Mouse (Mus musculus) megakaryocyte progenitor cell, adult 5-6 weeks (primary cell): ENCODE measurements around the gene Hsd17b6. TPM values are rescaled to one million over a fixed set of nuclear protein-coding genes. Genes with fewer than 3 reads are reported as not detected.

Source experiments
- ATAC-seq: replicated peaks from 2 replicates; pipeline ENCODE4 v1.8.0; 2016; ENCODE audit warnings: mild to moderate bottlenecking, moderate TSS enrichment, inconsistent platforms; ENCODE audit not compliant: poor library complexity
- total RNA-seq, 2 experiments: library from RNA; stranded (forward) in 1 of 2; stranded (reverse) in 1 of 2; fragments of 157-497, 149-512 nt in 1 of 2; fragments of 200-1000 nt in 1 of 2; gene quantifications; 2 replicates each; pipeline versions ENCODE4 v1.2.3 to v1.2.4; 2015 to 2017

Gene Hsd17b6
- total RNA-seq, 2 experiments from 2014 or later, result not detected

DNA sequence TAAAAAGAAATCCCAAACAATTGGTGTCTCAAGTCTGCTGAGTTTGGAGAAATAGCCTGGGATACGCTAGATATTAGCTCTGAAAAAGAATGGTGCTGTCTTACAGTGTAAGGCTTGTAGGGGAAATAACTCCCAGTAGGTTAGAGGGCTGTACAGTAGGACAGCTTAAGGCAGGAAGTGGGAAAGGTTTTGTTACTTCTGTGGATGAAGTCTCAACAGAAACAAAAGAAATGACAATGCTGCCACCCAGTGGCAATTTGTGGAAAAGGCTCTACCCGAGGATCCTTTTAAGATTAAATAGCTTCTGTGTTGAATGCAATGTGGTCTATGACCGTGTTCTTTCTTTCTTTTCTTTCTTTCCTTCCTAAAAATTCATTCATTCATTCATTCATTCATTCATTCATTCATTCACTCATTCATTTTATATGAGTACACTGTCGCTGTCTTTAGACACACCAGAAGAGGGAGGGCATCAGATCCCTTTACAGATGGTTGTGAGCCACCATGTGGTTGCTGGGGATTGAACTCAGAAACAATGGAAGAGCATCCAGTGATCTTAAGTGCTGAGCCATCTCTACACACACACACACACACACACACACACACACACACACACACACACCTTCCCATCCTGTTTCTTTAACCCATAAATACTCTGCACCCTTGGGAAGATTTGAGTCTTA, 937 bp upstream of the Hsd17b6 start:
- peak; percentile 98 for ATAC-seq

DNA sequence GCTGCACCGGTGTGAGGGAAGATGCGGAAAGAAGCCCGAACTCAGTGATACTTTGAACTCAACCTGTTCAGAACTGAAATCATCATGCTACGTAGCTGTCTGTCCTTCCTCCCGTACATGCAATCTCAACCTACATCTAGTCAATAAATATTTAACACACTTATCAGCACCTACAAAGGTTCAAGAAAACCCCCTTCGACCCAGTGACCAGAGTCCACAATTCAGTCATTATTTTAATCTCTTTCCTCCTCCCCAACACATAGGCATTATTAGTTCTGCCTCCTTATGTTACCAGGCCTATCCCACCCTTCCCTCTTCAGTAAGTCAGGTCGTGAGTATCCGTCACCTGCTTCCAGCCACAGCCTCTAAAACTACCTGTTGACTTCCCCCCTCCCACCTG, 1.9 kb downstream of the Hsd17b6 start:
- ATAC-seq, result no peak

DNA sequence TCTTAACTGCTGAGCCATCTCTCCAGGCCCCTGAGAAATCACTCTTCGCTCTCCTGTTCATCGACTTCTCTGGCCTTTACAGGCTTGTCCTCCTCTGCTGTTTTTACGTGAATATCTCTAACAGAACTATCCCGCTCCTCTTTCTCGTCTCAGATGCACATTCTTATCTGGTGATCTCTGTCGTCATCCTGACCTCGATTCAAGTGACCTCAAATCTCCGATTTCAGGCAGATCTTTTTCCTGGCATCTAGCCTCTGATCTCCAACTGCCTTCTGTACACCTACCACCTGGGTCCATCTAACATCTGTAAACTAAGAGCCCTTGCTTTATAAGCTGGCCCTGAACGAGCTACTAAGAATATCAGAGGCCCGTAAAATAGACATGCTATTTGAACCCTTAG, 2.5 kb downstream of the Hsd17b6 start:
- ATAC-seq, result no peak

DNA sequence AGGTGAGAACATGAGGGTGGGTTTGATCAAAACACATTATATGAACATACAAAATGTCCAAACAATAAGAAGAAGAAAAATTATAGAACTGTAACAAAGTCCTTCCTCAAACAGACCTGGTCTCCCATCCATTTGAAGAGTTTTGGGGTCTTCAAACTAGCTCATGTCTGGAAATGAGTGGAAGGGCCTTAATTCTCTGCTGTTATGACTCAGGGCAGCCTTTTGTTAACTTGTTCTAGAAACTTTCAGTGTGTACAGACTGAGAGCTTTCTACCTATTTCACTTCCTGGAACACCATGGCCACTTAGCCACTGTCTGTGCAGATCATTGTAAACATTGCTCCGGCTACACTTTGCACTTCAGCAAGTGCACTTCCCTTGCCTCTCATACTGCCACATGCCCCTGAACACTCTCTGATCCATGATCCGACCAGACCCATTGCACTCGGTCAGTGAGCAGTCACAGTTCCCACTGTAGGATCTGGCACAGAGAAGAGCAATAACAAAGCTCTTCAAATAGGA, 4.1 kb downstream of the Hsd17b6 start:
- ATAC-seq, result no peak

DNA sequence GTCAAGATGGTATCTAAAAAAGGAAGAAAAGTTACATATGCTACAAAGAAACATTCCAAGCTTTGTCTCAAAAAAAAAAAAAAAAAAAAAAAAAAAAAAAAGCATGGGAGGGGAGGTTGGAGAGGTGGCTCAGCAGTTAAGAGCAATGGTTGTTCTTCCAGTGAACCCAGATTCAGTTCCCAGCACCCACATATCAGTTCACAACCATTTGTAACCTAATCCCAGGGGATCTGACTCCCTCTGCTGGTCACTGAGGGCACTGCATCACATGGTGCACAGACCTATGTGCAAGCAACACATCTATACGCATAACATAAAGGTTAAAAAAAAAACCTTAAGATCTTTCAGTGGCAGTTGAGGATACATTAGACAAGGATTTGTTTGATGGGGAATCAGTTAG, 9.2 kb downstream of the Hsd17b6 start:
- ATAC-seq, result no peak

DNA sequence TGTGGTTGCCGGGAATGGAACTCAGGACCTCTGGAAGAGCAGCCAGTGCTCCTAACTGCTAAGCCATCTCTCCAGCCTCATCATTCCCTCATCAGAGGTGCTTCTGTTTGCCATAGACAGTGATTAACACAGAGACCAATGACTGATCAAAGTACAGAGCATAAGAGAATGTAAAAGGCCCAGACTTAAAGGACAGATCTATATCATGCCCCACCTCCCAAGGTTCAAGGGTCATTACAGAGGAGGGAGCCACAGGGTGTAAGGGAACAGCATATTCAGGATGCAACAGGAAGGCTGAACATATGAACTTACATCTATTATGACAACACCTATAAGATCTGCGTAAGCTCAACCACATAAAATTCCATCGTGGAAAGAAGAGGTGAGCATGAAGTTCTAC, 10.7 kb downstream of the Hsd17b6 start:
- ATAC-seq, result no peak

DNA sequence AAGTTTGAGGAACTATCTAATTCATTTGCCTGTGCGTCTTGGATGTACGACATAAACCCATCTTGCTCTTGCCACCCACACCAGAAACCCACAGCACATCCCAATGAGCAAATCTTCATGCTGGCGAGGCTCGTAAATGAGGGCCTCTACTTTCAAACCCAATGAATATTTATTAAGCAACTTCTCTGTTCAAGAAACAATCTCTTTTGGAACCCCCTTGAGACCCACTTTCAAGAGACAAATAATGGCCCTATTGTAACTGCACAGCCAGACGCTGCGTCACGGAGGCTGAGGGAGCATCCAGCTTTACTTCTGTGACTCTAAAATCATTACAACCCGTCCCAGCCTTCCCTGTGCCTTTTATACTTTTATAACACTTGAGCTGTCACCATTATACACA, 21.8 kb downstream of the Hsd17b6 start:
- no peak for ATAC-seq

DNA sequence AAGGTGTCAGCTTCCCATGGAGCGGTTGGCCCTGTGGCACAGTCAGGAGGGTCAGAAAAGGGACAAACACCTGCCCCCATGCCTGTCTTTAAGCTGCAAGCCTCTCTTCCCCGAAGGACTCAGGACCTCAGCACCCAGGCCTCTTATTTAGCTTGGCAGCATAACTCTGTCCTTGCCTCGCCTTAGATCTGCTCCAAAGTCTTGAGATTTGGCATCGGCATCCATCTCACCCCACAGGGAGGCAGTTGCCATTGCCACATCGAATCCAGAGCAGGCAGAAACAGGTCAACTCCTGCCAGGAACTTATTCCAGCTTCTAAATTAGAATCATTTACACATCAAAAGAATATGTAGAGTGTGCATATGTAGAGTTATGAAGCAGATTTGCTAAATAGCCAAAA, 22.8 kb downstream of the Hsd17b6 start:
- no peak for ATAC-seq

DNA sequence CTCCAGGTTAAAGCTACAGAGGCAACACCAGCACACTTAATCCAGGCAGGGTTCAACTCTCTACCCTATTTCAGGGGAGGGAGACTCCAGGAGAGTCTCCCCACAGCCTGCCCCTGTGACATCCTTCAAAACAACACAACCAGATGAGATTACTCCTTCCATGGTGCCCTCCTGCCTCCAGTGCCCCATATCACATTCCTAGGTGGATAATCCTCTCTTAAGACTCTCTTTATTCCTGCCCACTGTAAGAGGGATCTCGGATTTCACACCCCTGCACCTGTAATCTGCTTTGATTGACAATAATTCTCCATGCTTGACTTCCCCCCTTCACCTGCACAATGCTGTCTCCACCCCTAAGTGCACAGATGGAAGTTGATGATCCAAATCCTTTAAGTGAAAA, 31.9 kb downstream of the Hsd17b6 start:
- no peak for ATAC-seq

DNA sequence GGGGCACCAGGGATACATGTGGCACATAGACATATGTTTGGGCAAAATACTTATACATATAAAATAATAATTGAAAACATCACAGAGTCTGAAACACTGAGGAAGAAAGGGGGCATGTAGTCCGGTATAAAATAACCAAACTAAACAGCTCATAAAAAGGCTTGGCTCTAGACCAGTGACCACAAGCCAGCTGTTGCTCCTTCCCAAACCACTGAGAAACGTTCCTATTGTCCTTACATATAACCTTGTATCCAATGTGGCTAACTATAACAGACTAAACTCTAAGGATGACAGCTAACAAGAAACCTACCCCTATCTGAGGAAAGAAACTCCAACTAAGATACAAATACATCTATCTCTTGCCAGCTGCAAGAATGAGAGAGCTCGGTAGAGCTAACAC, 33.3 kb downstream of the Hsd17b6 start:
- ATAC-seq, result no peak

DNA sequence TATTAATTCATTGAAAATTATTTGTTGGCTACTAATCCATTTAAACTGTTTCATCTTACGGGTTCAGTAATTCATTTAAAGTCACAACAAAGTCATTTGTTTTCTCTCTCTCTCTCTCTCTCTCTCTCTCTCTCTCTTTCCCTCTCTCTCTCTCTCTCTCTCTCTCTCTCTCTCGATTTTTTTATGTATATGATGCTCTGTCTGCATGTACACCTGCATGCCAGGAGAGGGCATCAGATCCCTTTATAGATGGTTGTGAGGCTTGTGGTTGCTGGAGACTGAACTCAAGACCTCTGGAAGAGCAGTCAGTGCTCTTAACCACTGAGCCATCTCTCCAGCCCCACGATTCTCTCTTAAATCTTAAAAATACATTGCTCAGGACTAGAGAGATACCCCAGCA, 36.3 kb downstream of the Hsd17b6 start:
- no peak for ATAC-seq

DNA sequence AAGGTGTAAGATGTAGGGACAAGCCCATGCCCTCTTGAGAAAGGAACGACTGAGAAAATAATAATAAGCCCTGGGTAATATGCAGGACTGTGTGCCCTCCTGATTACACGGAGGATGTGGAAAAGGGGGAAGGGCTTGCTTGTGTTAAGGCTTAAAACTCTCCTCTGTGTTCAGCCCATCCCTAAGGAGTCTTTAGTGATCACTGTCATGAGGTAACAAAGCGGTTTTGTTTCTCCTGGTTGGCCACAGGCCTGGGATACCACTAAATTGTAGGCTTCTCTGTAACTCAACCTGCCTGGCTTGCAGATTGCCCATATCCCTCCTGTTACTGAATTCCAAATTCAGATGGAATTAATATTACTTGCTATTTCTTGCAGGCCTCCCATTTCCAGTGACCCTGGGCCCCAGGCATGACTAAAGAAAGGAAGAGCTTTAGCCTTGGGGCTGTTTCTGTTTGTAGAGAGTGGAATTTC, 37.0 kb downstream of the Hsd17b6 start:
- ATAC-seq, result no peak

DNA sequence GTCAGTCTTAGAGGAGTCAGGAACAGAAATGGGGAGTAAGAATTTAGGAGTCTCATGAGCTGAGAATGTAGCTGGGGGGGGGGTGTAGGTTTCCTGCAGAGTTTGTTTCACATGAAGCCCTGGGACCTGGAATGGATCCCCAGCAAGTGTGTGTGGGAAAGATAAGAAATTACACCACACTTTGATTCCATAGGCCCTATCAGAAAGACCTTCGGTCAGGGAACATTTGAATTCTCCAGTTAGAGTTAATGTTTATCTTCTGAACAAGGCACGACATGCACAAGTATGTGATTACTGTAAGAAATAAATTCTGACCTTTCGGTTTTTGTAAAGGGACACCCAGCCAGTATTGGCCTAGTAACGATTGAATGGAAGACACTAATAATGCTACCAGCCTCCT, 37.6 kb downstream of the Hsd17b6 start:
- peak; percentile 31; the same call in 1 of the 2 replicates for ATAC-seq

DNA sequence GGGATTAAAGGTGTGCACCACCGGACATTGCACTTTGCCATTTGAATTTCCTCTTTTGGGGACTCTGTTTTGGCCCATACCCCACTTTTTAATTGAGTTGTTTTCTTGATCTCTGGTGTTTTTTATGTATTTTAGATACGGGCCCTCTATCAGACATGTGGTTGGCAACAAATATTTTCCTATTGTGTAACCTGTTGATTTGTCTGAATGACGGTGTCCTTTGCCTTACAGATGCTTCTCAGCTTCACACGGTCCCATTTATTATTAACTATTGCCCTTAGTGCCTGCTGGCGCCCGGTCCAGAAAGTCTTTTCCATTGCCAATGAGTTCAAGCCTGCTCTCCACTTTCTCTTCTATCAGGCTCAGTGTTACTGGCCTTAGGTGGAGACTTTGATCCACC, 40.9 kb downstream of the Hsd17b6 start:
- no peak for ATAC-seq

DNA sequence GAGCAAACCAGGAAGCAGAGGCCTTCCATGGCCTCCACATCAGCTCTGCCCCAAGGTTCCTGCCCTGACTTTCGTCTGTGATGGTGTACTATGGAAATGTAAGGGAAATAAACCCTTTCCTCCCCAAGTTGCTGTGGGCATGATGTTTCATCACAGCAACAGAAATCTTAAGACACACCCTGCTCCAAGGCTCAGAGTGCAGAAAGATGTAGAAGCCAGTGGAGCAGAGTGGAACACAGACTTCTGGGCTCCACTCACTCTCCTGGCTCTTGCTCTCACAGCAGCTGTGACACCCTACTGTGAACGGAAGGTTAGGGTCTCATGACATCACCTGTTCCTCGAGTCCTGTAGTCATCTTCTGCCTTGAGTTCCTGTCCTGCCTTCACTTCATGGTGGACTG, 43.4 kb downstream of the Hsd17b6 start:
- ATAC-seq, result no peak

DNA sequence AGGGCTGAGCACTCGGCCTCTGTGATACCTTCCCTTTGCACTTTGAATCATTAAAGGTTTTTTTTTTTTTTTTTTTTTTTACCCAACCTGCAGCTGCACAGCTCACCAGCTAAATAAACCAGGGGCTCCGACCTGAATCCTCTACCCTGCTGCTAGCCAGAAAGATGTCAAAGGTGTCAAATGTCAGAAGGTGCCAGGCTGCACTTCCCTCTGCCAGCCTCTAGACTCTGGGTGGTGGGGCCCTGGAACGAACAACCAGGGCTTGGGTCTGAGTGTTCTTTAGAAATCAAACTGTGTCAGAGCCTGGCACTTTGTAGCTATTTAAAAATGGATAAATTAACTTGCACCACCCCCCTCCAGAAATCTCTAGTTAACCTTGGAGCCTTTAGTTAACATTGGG, 45.0 kb downstream of the Hsd17b6 start:
- no peak for ATAC-seq

DNA sequence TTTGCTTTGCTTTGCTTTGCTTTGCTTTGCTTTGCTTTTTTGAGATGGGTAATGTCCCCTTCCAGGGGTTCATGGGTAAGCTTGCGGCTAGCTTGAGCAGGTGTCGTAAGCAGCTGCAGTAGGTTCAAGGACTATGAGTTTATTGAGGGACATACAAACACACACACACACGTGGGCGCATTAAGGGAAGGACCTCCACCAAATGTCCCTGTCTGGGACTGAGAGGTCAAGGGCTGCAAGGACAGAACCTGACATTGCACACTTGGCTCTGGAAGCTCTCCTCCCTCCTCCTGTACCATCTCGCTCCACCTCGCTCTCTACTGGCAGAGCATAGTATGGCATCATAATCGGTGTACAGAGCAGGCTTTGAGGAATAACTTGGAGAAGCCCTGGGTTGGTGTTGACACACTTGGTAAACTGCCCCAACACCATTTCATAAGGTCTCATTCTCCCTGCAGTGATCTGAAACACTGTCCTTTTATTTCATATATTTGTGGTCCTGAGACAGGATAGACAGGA, 48.2 kb downstream of the Hsd17b6 start:
- ATAC-seq, result peak; percentile 42; the same call in 1 of the 2 replicates

DNA sequence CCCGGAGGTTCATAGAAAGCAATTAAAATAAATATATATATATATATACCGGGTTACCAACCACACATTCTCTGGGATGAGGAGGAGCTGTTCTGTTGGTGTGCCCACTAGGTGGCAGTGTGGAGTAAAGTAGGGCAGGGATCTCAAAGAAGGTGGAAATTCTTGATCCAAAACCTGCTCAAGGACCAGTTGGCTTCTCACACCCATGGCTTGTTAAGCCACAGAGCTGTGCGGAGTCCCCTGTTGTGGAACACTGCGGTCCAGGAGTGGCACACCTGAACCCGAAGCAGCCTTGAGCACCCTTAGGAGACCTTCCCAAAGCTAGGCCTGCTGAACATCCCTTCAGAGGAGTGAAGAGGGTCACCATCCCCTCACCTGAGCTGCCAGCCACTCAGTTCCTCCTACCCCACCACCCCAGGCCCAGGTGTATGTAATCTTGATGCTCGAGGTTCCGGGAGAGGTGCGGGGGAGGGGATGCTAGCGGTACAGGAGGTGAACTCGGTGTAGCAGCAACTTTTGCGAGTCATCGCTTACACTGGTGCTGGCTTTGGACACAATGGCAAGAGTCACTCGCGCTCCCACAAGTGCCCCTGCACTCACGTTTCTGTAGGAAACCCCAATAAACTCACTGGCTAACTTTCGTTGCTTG, 51.1 kb downstream of the Hsd17b6 start:
- peak; percentile 80 for ATAC-seq

DNA sequence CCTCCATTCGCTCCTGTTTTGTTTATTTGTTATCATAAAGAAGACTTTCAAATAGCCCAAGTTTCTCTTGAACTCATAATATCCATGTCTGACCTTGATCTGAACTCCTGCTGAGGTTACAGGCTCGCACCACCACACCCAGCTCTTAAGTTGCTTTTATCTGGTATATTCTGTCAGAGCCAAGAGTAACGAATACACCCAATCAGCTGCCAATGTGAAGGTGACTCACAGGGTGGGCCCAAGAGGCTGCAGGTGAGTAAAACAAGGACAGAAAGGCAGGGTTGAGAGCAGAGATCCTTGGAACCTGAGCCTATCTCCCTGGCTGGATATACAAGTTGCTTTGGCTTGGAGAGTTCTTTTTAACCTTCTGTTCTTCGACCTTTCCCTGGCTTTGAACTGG, 52.4 kb downstream of the Hsd17b6 start:
- ATAC-seq, result no peak

DNA sequence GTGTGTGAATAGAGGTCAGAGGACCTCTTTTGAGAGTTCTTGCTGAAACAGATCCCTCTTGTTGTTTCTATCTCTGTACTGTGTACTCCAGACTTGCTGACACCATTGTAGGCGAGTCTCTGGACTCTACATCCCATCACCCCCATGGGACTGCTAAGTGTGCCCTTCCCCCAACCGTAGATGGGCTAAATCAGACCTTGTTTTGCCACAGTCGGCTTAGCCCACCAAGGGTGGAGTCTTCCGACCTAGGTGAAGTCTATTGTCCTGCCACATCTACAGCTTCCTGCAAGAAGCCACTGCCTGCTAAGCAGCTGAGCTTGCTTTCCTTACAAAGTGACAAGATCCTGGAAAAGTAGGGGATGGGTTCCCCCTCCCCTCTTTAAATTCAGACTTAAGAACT, 55.6 kb downstream of the Hsd17b6 start:
- ATAC-seq, result no peak

DNA sequence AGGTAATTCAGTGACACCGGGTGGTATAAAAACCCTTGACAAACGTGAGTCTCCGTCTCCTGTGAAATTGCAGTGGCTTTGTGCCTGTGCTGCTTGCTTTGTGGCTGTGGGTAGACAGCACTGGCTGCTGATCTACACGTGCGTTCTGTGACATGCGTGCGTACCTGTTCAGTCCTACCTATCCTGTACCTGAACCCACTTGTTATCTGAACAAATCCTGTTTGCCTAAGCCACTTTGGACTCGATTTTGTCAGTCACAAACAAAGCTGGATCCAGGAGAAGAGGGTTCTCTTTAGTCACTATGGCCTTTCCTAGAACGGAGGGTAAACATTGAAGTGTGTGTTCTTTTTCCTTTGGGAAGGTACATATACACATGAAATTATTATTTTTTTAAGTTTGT, 56.0 kb downstream of the Hsd17b6 start:
- no peak for ATAC-seq

DNA sequence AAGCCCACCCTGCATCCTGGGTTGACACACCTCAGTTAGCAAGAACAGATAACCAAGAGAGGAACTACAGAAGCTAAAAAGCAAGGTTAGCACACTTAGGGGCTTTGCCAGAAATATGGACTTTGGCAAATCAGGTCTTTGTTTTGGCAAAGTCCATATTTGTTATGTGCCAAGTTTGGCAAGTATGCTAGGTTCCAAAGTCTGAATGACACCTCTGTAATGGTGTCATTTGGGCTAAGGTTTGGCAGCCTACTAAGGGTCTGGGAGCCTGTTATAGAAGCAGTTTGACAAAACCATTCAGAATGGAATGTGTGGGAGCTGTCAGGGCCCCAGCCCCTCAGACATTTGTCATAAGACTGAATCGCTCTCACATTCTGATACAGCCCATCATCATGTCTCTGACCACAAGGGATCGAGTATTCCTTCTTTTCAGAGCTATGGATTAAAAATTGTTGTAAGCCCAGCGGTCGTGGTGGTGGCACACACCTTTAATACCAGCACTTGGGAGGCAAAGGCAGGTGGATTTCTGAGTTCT, 57.7 kb downstream of the Hsd17b6 start:
- no peak for ATAC-seq
